Mouse (Mus musculus): Measurements from ENCODE around the gene Apol7b. TPM values are rescaled to one million over a fixed set of nuclear protein-coding genes. Genes with fewer than 3 reads are reported as not detected.
"Not testable (repeated sequence)": the region's sequence is repeated elsewhere in the genome, so short reads cannot be mapped to it uniquely, and the experiment has no call there.

Gene Apol7b
- not detected in 2 replicates for polyA plus RNA-seq (2014; fragmentation: Nextera tagmentation; extraction: Ambion mirVana)

- not testable (repeated sequence) for H3K4me3 ChIP-seq (ENCODE audit: low read depth, low read length); H3K27ac ChIP-seq (ENCODE audit: low read depth, low read length); ATAC-seq (ENCODE audit: low FRiP score); H3K36me3 ChIP-seq (ENCODE audit: control insufficient read depth, insufficient read depth, low read length); H3K4me2 ChIP-seq (replicated peaks; ENCODE audit: low read depth, low read length); H3K4me1 ChIP-seq (replicated peaks; ENCODE audit: control insufficient read depth, insufficient read depth, low read length); H3K27me3 ChIP-seq (ENCODE audit: control insufficient read depth, insufficient read depth, low read length); H3K9me3 ChIP-seq (ENCODE audit: control insufficient read depth, low read length); H3K9ac ChIP-seq (ENCODE audit: low read depth, low read length); DNase-seq (ENCODE audit: low spot score)
- WGBS, result 83% methylated on average over 2 of the region's 2 CpGs
Observed at GRCm38 (mm10) chr15:77447392-77447791, at the start of gene Apol7b. TSS of gene Apol7b (minus strand) at chr15:77447492.

GRCm38 (mm10) chr15:77494694-77495093 is 47.4 kb upstream of the Apol7b start:
- not testable (repeated sequence) for H3K27me3 ChIP-seq (ENCODE audit: control insufficient read depth, insufficient read depth, low read length); DNase-seq (ENCODE audit: low spot score); H3K4me2 ChIP-seq (replicated peaks; ENCODE audit: low read depth, low read length); H3K4me3 ChIP-seq (ENCODE audit: low read depth, low read length); H3K9me3 ChIP-seq (ENCODE audit: control insufficient read depth, low read length); H3K4me1 ChIP-seq (replicated peaks; ENCODE audit: control insufficient read depth, insufficient read depth, low read length); H3K36me3 ChIP-seq (ENCODE audit: control insufficient read depth, insufficient read depth, low read length); H3K9ac ChIP-seq (ENCODE audit: low read depth, low read length); H3K27ac ChIP-seq (ENCODE audit: low read depth, low read length); ATAC-seq (ENCODE audit: low FRiP score)
- 92% methylated on average over 1 of the region's 1 CpGs for WGBS

- H3K4me3 ChIP-seq (ENCODE audit: low read depth, low read length); H3K4me2 ChIP-seq (replicated peaks; ENCODE audit: low read depth, low read length); H3K36me3 ChIP-seq (ENCODE audit: control insufficient read depth, insufficient read depth, low read length); ATAC-seq (ENCODE audit: low FRiP score); H3K4me1 ChIP-seq (replicated peaks; ENCODE audit: control insufficient read depth, insufficient read depth, low read length); DNase-seq (ENCODE audit: low spot score); H3K27ac ChIP-seq (ENCODE audit: low read depth, low read length); H3K27me3 ChIP-seq (ENCODE audit: control insufficient read depth, insufficient read depth, low read length); H3K9me3 ChIP-seq (ENCODE audit: control insufficient read depth, low read length); H3K9ac ChIP-seq (ENCODE audit: low read depth, low read length): not testable (repeated sequence)
- no CpG with 5 or more reads among the region's 1 CpGs for WGBS
Observed at GRCm38 (mm10) chr15:77493181-77493580, 45.9 kb upstream of the Apol7b start.

GRCm38 (mm10) chr15:77482140-77482794 is 35.0 kb upstream of the Apol7b start:
- H3K4me2 ChIP-seq (replicated peaks; ENCODE audit: low read depth, low read length), result no peak overlapping the region
- ATAC-seq (ENCODE audit: low FRiP score) (no peak), DNase-seq (ENCODE audit: low spot score) (no peak)
- H3K27me3 ChIP-seq (ENCODE audit: control insufficient read depth, insufficient read depth, low read length), result no peaks in the 10 kb centered on the region
- H3K9me3 ChIP-seq (ENCODE audit: control insufficient read depth, low read length), result no peaks in the 10 kb centered on the region
- no peak overlapping the region for H3K4me3 ChIP-seq (ENCODE audit: low read depth, low read length)
- H3K9ac ChIP-seq (ENCODE audit: low read depth, low read length), result no peak overlapping the region
- no peaks in the 10 kb centered on the region for H3K4me1 ChIP-seq (replicated peaks; ENCODE audit: control insufficient read depth, insufficient read depth, low read length)
- H3K36me3 ChIP-seq (ENCODE audit: control insufficient read depth, insufficient read depth, low read length), result no peaks in the 10 kb centered on the region
- WGBS, result 78% methylated on average over 4 of the region's 4 CpGs
- no peak overlapping the region for H3K27ac ChIP-seq (ENCODE audit: low read depth, low read length)

- WGBS, result 76% methylated on average over 2 of the region's 2 CpGs
- H3K27ac ChIP-seq (ENCODE audit: low read depth, low read length); H3K4me2 ChIP-seq (replicated peaks; ENCODE audit: low read depth, low read length); H3K4me3 ChIP-seq (ENCODE audit: low read depth, low read length); DNase-seq (ENCODE audit: low spot score); H3K4me1 ChIP-seq (replicated peaks; ENCODE audit: control insufficient read depth, insufficient read depth, low read length); H3K36me3 ChIP-seq (ENCODE audit: control insufficient read depth, insufficient read depth, low read length); H3K27me3 ChIP-seq (ENCODE audit: control insufficient read depth, insufficient read depth, low read length); H3K9ac ChIP-seq (ENCODE audit: low read depth, low read length); ATAC-seq (ENCODE audit: low FRiP score); H3K9me3 ChIP-seq (ENCODE audit: control insufficient read depth, low read length): not testable (repeated sequence)
Observed at GRCm38 (mm10) chr15:77476693-77477092, 29.4 kb upstream of the Apol7b start, which contains the start of gene Apol10a. TSS of gene Apol10a (plus strand) at chr15:77477047.

GRCm38 (mm10) chr15:77474699-77475390 is 27.6 kb upstream of the Apol7b start:
- not testable (repeated sequence) for H3K36me3 ChIP-seq (ENCODE audit: control insufficient read depth, insufficient read depth, low read length); ATAC-seq (ENCODE audit: low FRiP score); H3K27me3 ChIP-seq (ENCODE audit: control insufficient read depth, insufficient read depth, low read length)

GRCm38 (mm10) chr15:77449927-77450326 is 2.6 kb upstream of the Apol7b start:
- WGBS, result 58% methylated on average over 10 of the region's 10 CpGs
- H3K4me1 ChIP-seq (replicated peaks; ENCODE audit: control insufficient read depth, insufficient read depth, low read length); H3K4me3 ChIP-seq (ENCODE audit: low read depth, low read length); H3K27ac ChIP-seq (ENCODE audit: low read depth, low read length); H3K36me3 ChIP-seq (ENCODE audit: control insufficient read depth, insufficient read depth, low read length); H3K9ac ChIP-seq (ENCODE audit: low read depth, low read length); H3K27me3 ChIP-seq (ENCODE audit: control insufficient read depth, insufficient read depth, low read length); ATAC-seq (ENCODE audit: low FRiP score); H3K4me2 ChIP-seq (replicated peaks; ENCODE audit: low read depth, low read length); H3K9me3 ChIP-seq (ENCODE audit: control insufficient read depth, low read length): not testable (repeated sequence)
- peak; percentile 4 for DNase-seq (ENCODE audit: low spot score)

More at GRCm38 (mm10) chr15:77474699-77475390, 27.6 kb upstream of the Apol7b start:
- not testable (repeated sequence) for DNase-seq (ENCODE audit: low spot score); H3K27ac ChIP-seq (ENCODE audit: low read depth, low read length); H3K4me1 ChIP-seq (replicated peaks; ENCODE audit: control insufficient read depth, insufficient read depth, low read length); H3K9me3 ChIP-seq (ENCODE audit: control insufficient read depth, low read length); H3K4me3 ChIP-seq (ENCODE audit: low read depth, low read length); H3K4me2 ChIP-seq (replicated peaks; ENCODE audit: low read depth, low read length); H3K9ac ChIP-seq (ENCODE audit: low read depth, low read length)
- WGBS, result 89% methylated on average over 7 of the region's 7 CpGs

GRCm38 (mm10) chr15:77445668-77446067 is 1.6 kb downstream of the Apol7b start:
- not testable (repeated sequence) for H3K4me3 ChIP-seq (ENCODE audit: low read depth, low read length); H3K36me3 ChIP-seq (ENCODE audit: control insufficient read depth, insufficient read depth, low read length); H3K9ac ChIP-seq (ENCODE audit: low read depth, low read length); ATAC-seq (ENCODE audit: low FRiP score); H3K27ac ChIP-seq (ENCODE audit: low read depth, low read length); DNase-seq (ENCODE audit: low spot score); H3K9me3 ChIP-seq (ENCODE audit: control insufficient read depth, low read length); H3K27me3 ChIP-seq (ENCODE audit: control insufficient read depth, insufficient read depth, low read length); H3K4me1 ChIP-seq (replicated peaks; ENCODE audit: control insufficient read depth, insufficient read depth, low read length); H3K4me2 ChIP-seq (replicated peaks; ENCODE audit: low read depth, low read length)
- 83% methylated on average over 1 of the region's 1 CpGs for WGBS

- not testable (repeated sequence) for H3K27me3 ChIP-seq (ENCODE audit: control insufficient read depth, insufficient read depth, low read length); H3K9me3 ChIP-seq (ENCODE audit: control insufficient read depth, low read length); H3K36me3 ChIP-seq (ENCODE audit: control insufficient read depth, insufficient read depth, low read length); DNase-seq (ENCODE audit: low spot score); H3K4me3 ChIP-seq (ENCODE audit: low read depth, low read length); H3K4me2 ChIP-seq (replicated peaks; ENCODE audit: low read depth, low read length); ATAC-seq (ENCODE audit: low FRiP score); H3K9ac ChIP-seq (ENCODE audit: low read depth, low read length); H3K4me1 ChIP-seq (replicated peaks; ENCODE audit: control insufficient read depth, insufficient read depth, low read length); H3K27ac ChIP-seq (ENCODE audit: low read depth, low read length)
- 81% methylated on average over 7 of the region's 8 CpGs for WGBS
Observed at GRCm38 (mm10) chr15:77444746-77445145, 2.5 kb downstream of the Apol7b start.

Data from hindbrain, embryonic 11.5 days (tissue).